Mouse (Mus musculus) liver, embryonic 13.5 days (tissue): Measurements from ENCODE around the gene Sobp. TPM values are rescaled to one million over a fixed set of nuclear protein-coding genes. Genes with fewer than 3 reads are reported as not detected.

Experiments used
- ATAC-seq: fragments of 200-750 bp; cut with Nextera tagmentation; 2 replicates; pipeline ENCODE4 v1.8.0; 2017; ENCODE audit warnings: low read depth, mild to moderate bottlenecking, moderate number of reproducible peaks, moderate library complexity
- DNase-seq: peaks from one replicate; pipeline ENCODE4 v3.0.0; 2022
- H3K27ac ChIP-seq: fragments of 300-500 bp; sonication (generic); 2 replicates; pipeline ENCODE4 v1.5.1; 2015; ENCODE audit warnings: moderate library complexity, mild to moderate bottlenecking, inconsistent platforms
- H3K27me3 ChIP-seq: fragments of 300-500 bp; sonication (generic); 2 replicates; pipeline ENCODE4 v1.6.1; 2015; ENCODE audit warnings: mild to moderate bottlenecking, inconsistent platforms
- H3K36me3 ChIP-seq: fragments of 300-500 bp; sonication (generic); 2 replicates; pipeline ENCODE4 v1.6.1; 2015; ENCODE audit warnings: mild to moderate bottlenecking, inconsistent platforms
- H3K4me1 ChIP-seq: fragments of 300-500 bp; sonication (generic); replicated peaks from 2 replicates; pipeline ENCODE4 v1.6.1; 2015; ENCODE audit warnings: inconsistent platforms
- H3K4me2 ChIP-seq: fragments of 300-500 bp; sonication (generic); 2 replicates; pipeline ENCODE4 v1.6.1; 2015; ENCODE audit warnings: inconsistent platforms, mild to moderate bottlenecking, moderate library complexity
- H3K4me3 ChIP-seq: fragments of 300-500 bp; sonication (generic); replicated peaks from 2 replicates; pipeline ENCODE4 v1.5.1; 2015; ENCODE audit warnings: mild to moderate bottlenecking, inconsistent platforms
- H3K9ac ChIP-seq: fragments of 300-500 bp; sonication (generic); 2 replicates; pipeline ENCODE4 v1.6.1; 2015; ENCODE audit warnings: mild to moderate bottlenecking, inconsistent platforms
- H3K9me3 ChIP-seq: fragments of 300-500 bp; sonication (generic); replicated peaks from 2 replicates; pipeline ENCODE4 v1.6.1; 2016; ENCODE audit warnings: inconsistent platforms
- WGBS: fragments of 180-500 bp; shearing (Covaris S2); methylation state at CpG from one replicate; pipeline ENCODE4 v1.1.7; 2015; ENCODE audit not compliant: insufficient replicate concordance; 5-methylcytosine and 5-hydroxymethylcytosine counted together
- polyA plus RNA-seq: library from polyadenylated mRNA; unstranded; fragments of >200 nt; fragmentation: Nextera tagmentation; extraction: Ambion mirVana; gene quantifications from 2 replicates; pipeline ENCODE4 v1.2.1, GENCODE M21; 2015

The Sobp gene
- polyA plus RNA-seq, 1 experiment from 2014 or later: 0.02 TPM

DNA sequence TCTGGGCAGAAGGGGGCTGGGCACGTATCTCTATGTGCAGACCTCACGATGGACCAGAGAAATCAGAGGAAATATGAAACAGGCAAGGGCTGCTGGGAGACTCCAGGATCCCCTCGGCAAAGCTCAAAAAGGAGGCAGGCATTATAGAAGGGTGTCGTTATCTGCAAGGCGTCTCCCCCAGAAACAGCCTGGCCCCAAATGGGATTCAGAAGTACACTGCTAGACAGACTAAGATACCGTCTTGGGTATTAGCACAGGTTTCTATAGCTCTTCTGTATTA lies 90.3 kb downstream of the Sobp start:
- H3K4me2 ChIP-seq: no peak overlapping the region
- DNase-seq (no peak), ATAC-seq (no peak)
- H3K4me1 ChIP-seq: no peaks in the 10 kb centered on the region
- H3K27ac ChIP-seq: no peak overlapping the region
- H3K27me3 ChIP-seq: no peaks in the 10 kb centered on the region
- WGBS: 50% methylated on average over 6 of the region's 6 CpGs
- H3K9ac ChIP-seq: no peak overlapping the region
- no peak overlapping the region for H3K4me3 ChIP-seq
- H3K36me3 ChIP-seq: no peaks in the 10 kb centered on the region
- H3K9me3 ChIP-seq: no peaks in the 10 kb centered on the region

- H3K27ac ChIP-seq: no peak overlapping the region
- H3K4me1 ChIP-seq: no peaks in the 10 kb centered on the region
- no peak for ATAC-seq
- H3K9ac ChIP-seq: no peak overlapping the region
- 65% methylated on average over 8 of the region's 9 CpGs for WGBS
- H3K36me3 ChIP-seq: no peaks in the 10 kb centered on the region
- no peak overlapping the region for H3K4me3 ChIP-seq
- DNase-seq: no peak
- no peaks in the 10 kb centered on the region for H3K27me3 ChIP-seq
- no peaks in the 10 kb centered on the region for H3K9me3 ChIP-seq
- H3K4me2 ChIP-seq: no peak overlapping the region
These were observed 90.8 kb downstream of the Sobp start for GRCm38 (mm10) chr10:43083288-43084086.

GRCm38 (mm10) chr10:43081316-43081715 lies 93.0 kb downstream of the Sobp start:
- no peaks in the 10 kb centered on the region for H3K9me3 ChIP-seq
- no peaks in the 10 kb centered on the region for H3K27me3 ChIP-seq
- WGBS: 68% methylated on average over 3 of the region's 3 CpGs
- H3K27ac ChIP-seq: no peak overlapping the region
- DNase-seq (no peak), ATAC-seq (no peak)
- H3K4me3 ChIP-seq: no peak overlapping the region
- H3K4me2 ChIP-seq: no peak overlapping the region
- no peak overlapping the region for H3K9ac ChIP-seq
- H3K4me1 ChIP-seq: no peaks in the 10 kb centered on the region
- H3K36me3 ChIP-seq: no peaks in the 10 kb centered on the region

- 59% methylated on average over 13 of the region's 13 CpGs for WGBS
- no peaks in the 10 kb centered on the region for H3K9me3 ChIP-seq
- no peak overlapping the region for H3K4me3 ChIP-seq
- no peak overlapping the region for H3K27ac ChIP-seq
- H3K4me2 ChIP-seq: no peak overlapping the region
- H3K27me3 ChIP-seq: no peaks in the 10 kb centered on the region
- no peak for DNase-seq
- no peaks in the 10 kb centered on the region for H3K36me3 ChIP-seq
- no peaks in the 10 kb centered on the region for H3K4me1 ChIP-seq
- no peak overlapping the region for H3K9ac ChIP-seq
- no peak for ATAC-seq
These were observed 98.7 kb downstream of the Sobp start for GRCm38 (mm10) chr10:43075535-43076152.

- Histone ChIP-seq H3K9me3 (no peaks in the 10 kb centered on the region), H3K9ac (no peak overlapping the region), H3K4me3 (no peak overlapping the region), H3K36me3 (no peaks in the 10 kb centered on the region), H3K27ac (no peak overlapping the region), H3K4me1 (no peaks in the 10 kb centered on the region), H3K27me3 (no peaks in the 10 kb centered on the region), H3K4me2 (no peak overlapping the region)
- WGBS: 72% methylated on average over 8 of the region's 8 CpGs
- no peak for DNase-seq
- no peak for ATAC-seq
These were observed 101.0 kb downstream of the Sobp start for GRCm38 (mm10) chr10:43073281-43073680.

- WGBS: 70% methylated on average over 6 of the region's 6 CpGs
- H3K9me3 ChIP-seq: no peaks in the 10 kb centered on the region
- H3K27ac ChIP-seq: no peak overlapping the region
- H3K4me2 ChIP-seq: no peak overlapping the region
- DNase-seq (no peak), ATAC-seq (no peak)
- H3K4me3 ChIP-seq: no peak overlapping the region
- no peaks in the 10 kb centered on the region for H3K36me3 ChIP-seq
- H3K9ac ChIP-seq: no peak overlapping the region
- no peaks in the 10 kb centered on the region for H3K27me3 ChIP-seq
- H3K4me1 ChIP-seq: no peaks in the 10 kb centered on the region
These were observed 103.4 kb downstream of the Sobp start for GRCm38 (mm10) chr10:43070893-43071292.

DNA sequence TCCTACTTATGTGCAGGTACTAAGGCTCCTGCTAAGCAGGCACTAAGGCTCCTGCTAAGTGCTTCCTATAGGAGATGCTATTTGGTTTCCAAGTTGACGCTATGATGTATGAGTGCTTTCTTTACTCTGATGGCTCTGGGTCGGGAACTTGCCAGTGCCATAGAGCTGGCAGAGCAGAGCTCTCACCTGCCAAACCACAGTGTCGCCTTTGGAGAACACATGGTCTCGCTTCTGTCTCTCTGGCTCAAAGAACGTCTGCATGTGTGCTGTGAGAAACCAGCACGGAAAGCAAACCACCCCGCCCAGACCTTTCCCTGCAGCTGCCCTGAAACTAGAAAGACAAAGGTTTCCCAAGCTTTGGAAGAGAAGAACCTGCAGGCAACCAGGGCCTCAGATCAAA lies 109.0 kb downstream of the Sobp start:
- DNase-seq: no peak
- Histone ChIP-seq H3K36me3 (no peaks in the 10 kb centered on the region), H3K27me3 (no peaks in the 10 kb centered on the region), H3K4me2 (no peak overlapping the region), H3K4me3 (no peak overlapping the region), H3K9me3 (no peaks in the 10 kb centered on the region), H3K4me1 (no peaks in the 10 kb centered on the region), H3K9ac (no peak overlapping the region), H3K27ac (no peak overlapping the region)
- 58% methylated on average over 7 of the region's 7 CpGs for WGBS
- no peak for ATAC-seq

GRCm38 (mm10) chr10:43061519-43062105 lies 112.7 kb downstream of the Sobp start:
- no peak for DNase-seq
- Histone ChIP-seq H3K27me3 (no peaks in the 10 kb centered on the region), H3K4me3 (no peak overlapping the region), H3K9ac (no peak overlapping the region), H3K36me3 (no peaks in the 10 kb centered on the region), H3K4me1 (no peaks in the 10 kb centered on the region), H3K4me2 (no peak overlapping the region), H3K27ac (no peak overlapping the region), H3K9me3 (no peaks in the 10 kb centered on the region)
- no peak for ATAC-seq
- WGBS: 79% methylated on average over 11 of the region's 11 CpGs

- 68% methylated on average over 2 of the region's 2 CpGs for WGBS
These were observed 118.9 kb downstream of the Sobp start for GRCm38 (mm10) chr10:43055405-43055804.

DNA sequence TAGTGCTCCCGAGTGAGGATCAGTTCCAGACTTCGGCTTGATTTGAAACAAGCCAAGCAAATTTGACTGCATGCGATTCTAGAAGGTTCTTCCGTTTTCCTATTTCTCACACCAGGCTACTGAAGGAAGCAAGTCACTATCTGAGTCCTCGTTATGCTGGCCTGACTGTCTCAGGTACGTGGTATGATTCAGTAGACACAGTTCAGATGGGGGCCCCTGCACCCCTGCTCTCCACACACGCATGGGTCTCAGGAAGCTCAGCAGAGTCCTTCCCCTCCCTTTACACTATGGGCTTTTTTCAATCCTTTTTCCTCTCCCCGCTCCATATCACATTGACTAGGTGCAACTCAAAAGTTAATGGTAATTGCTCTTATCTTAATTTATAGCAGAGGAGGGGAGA lies 119.6 kb downstream of the Sobp start:
- no peaks in the 10 kb centered on the region for H3K9me3 ChIP-seq
- no peak for ATAC-seq
- H3K27ac ChIP-seq: no peak overlapping the region
- no peaks in the 10 kb centered on the region for H3K27me3 ChIP-seq
- H3K9ac ChIP-seq: no peak overlapping the region
- no peak overlapping the region for H3K4me2 ChIP-seq
- WGBS: 61% methylated on average over 8 of the region's 8 CpGs
- H3K4me3 ChIP-seq: no peak overlapping the region
- H3K36me3 ChIP-seq: no peaks in the 10 kb centered on the region
- no peaks in the 10 kb centered on the region for H3K4me1 ChIP-seq
- no peak for DNase-seq

More at GRCm38 (mm10) chr10:43055405-43055804, 118.9 kb downstream of the Sobp start:
- H3K4me1 ChIP-seq: no peaks in the 10 kb centered on the region
- no peaks in the 10 kb centered on the region for H3K36me3 ChIP-seq
- no peak overlapping the region for H3K27ac ChIP-seq
- no peak overlapping the region for H3K4me2 ChIP-seq
- ATAC-seq: no peak
- H3K27me3 ChIP-seq: no peaks in the 10 kb centered on the region
- DNase-seq: no peak
- no peaks in the 10 kb centered on the region for H3K9me3 ChIP-seq
- H3K4me3 ChIP-seq: no peak overlapping the region
- H3K9ac ChIP-seq: no peak overlapping the region

DNA sequence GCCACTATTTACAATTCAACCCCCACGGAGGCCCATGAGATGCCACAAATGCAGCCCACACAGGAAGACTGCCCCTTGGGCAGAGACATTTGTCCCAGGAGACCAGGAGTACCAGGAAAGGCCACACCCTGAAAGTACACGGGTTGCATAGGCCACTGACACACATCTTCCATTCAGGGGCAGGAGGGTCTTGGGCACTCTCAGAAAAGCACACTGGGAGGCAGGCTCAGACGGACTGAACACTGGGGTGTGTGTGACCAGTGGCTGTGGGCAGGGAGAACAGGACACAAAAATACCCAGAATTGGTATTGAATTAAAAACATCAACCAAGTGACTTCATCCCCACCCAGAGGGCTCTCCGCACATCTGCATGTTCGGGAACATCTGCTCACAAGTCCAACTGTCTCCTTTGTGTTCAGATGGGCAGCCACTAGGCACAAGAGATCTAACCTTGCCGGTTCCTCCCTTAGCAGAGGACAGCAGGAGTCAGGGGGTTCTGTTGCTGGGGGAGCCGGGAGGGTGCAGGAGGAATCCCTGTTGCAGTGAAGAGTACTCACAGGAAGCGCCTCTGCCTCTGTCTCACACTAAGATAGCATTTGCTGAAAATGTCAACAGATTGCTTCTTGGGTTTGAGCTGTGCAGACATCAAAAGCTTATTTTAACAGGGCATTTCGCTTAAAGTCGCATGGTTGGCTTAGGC lies 120.3 kb downstream of the Sobp start:
- Histone ChIP-seq H3K9ac (no peak overlapping the region), H3K4me3 (no peak overlapping the region), H3K36me3 (no peaks in the 10 kb centered on the region), H3K27ac (no peak overlapping the region), H3K4me1 (no peaks in the 10 kb centered on the region), H3K27me3 (no peaks in the 10 kb centered on the region), H3K9me3 (no peaks in the 10 kb centered on the region), H3K4me2 (no peak overlapping the region)
- ATAC-seq (no peak), DNase-seq (no peak)
- WGBS: 55% methylated on average over 10 of the region's 10 CpGs
